Mouse (Mus musculus): ENCODE results near the gene Eea1.

The Eea1 gene

GRCm38 (mm10) chr10:95950194-95950593 is 9.7 kb downstream of the Eea1 start:
- DNase-seq, result no peak

- DNase-seq, result no peak
These were observed 10.3 kb downstream of the Eea1 start for GRCm38 (mm10) chr10:95950797-95951196.

GRCm38 (mm10) chr10:95951346-95951745 is 10.9 kb downstream of the Eea1 start:
- no peak for DNase-seq

GRCm38 (mm10) chr10:95956629-95957028 is 16.2 kb downstream of the Eea1 start:
- DNase-seq, result no peak

- no peak for DNase-seq
These were observed 17.1 kb downstream of the Eea1 start for GRCm38 (mm10) chr10:95957574-95957973.

GRCm38 (mm10) chr10:95964679-95965078 is 24.2 kb downstream of the Eea1 start:
- DNase-seq, result no peak

GRCm38 (mm10) chr10:95969694-95970093 is 29.2 kb downstream of the Eea1 start:
- no peak for DNase-seq

- DNase-seq, result no peak
These were observed 30.3 kb downstream of the Eea1 start for GRCm38 (mm10) chr10:95970744-95971212.

GRCm38 (mm10) chr10:95971341-95971740 is 30.9 kb downstream of the Eea1 start:
- no peak for DNase-seq

- no peak for DNase-seq
These were observed 31.5 kb downstream of the Eea1 start for GRCm38 (mm10) chr10:95971942-95972341.

- no peak for DNase-seq
These were observed 34.0 kb downstream of the Eea1 start for GRCm38 (mm10) chr10:95974462-95974861.

GRCm38 (mm10) chr10:95976798-95977197 is 36.3 kb downstream of the Eea1 start:
- DNase-seq, result no peak

- no peak for DNase-seq
These were observed 49.3 kb downstream of the Eea1 start for GRCm38 (mm10) chr10:95989731-95990130.

- DNase-seq, result no peak
These were observed 50.7 kb downstream of the Eea1 start for GRCm38 (mm10) chr10:95991176-95991575.

GRCm38 (mm10) chr10:96000904-96001303 is 60.5 kb downstream of the Eea1 start:
- no peak for DNase-seq

GRCm38 (mm10) chr10:96015738-96016137 is 75.3 kb downstream of the Eea1 start:
- no peak for DNase-seq

- DNase-seq, result no peak
These were observed 77.0 kb downstream of the Eea1 start for GRCm38 (mm10) chr10:96017418-96017817.

- peak; percentile 11 for DNase-seq
These were observed 93.0 kb downstream of the Eea1 start for GRCm38 (mm10) chr10:96033356-96033984.

- no peak for DNase-seq
These were observed 93.7 kb downstream of the Eea1 start for GRCm38 (mm10) chr10:96034106-96034505.

GRCm38 (mm10) chr10:96035951-96036350 is 95.5 kb downstream of the Eea1 start:
- DNase-seq, result no peak

GRCm38 (mm10) chr10:96044216-96044615 is 103.8 kb downstream of the Eea1 start:
- DNase-seq, result no peak

GRCm38 (mm10) chr10:96047960-96048536 is 107.6 kb downstream of the Eea1 start:
- no peak for DNase-seq

- no peak for DNase-seq
These were observed 108.1 kb downstream of the Eea1 start for GRCm38 (mm10) chr10:96048550-96048949.

- no peak for DNase-seq
These were observed 126.9 kb downstream of the Eea1 start for GRCm38 (mm10) chr10:96067347-96067746.

GRCm38 (mm10) chr10:96074386-96074785 is 133.9 kb downstream of the Eea1 start:
- DNase-seq, result no peak
